Mouse (Mus musculus) midbrain, embryonic 16.5 days (tissue): Measurements from ENCODE around the gene Gm28729. TPM values are rescaled to one million over a fixed set of nuclear protein-coding genes. Genes with fewer than 3 reads are reported as not detected.

ENCODE experiments used
- ATAC-seq: fragments of 200-750 bp; cut with Nextera tagmentation; 2 replicates; pipeline ENCODE4 v1.8.0; 2017; ENCODE audit warnings: moderate TSS enrichment
- H3K27ac ChIP-seq: fragments of 300-500 bp; sonication (generic); 2 replicates; pipeline ENCODE4 v1.5.1; 2014; ENCODE audit warnings: mild to moderate bottlenecking, low read length, mixed read lengths
- H3K27me3 ChIP-seq: fragments of 300-500 bp; sonication (generic); 2 replicates; pipeline ENCODE4 v1.6.1; 2014; ENCODE audit warnings: low read depth, low read length, mixed read lengths; ENCODE audit not compliant: control insufficient read depth, insufficient read depth
- H3K36me3 ChIP-seq: fragments of 300-500 bp; sonication (generic); 2 replicates; pipeline ENCODE4 v1.6.1; 2014; ENCODE audit warnings: mild to moderate bottlenecking, low read length, moderate library complexity, mixed read lengths; ENCODE audit not compliant: control insufficient read depth, insufficient read depth
- H3K4me1 ChIP-seq: fragments of 300-500 bp; sonication (generic); 2 replicates; pipeline ENCODE4 v1.6.1; 2014; ENCODE audit warnings: mild to moderate bottlenecking, low read length, mixed read lengths; ENCODE audit not compliant: control insufficient read depth, insufficient read depth
- H3K4me2 ChIP-seq: fragments of 300-500 bp; sonication (generic); 2 replicates; pipeline ENCODE4 v1.6.1; 2014; ENCODE audit warnings: mild to moderate bottlenecking, low read length, mixed read lengths
- H3K4me3 ChIP-seq: fragments of 300-500 bp; sonication (generic); 2 replicates; pipeline ENCODE4 v1.5.1; 2014; ENCODE audit warnings: low read depth, mild to moderate bottlenecking, low read length, moderate library complexity, mixed read lengths
- H3K9ac ChIP-seq: fragments of 300-500 bp; sonication (generic); 2 replicates; pipeline ENCODE4 v1.6.1; 2014; ENCODE audit warnings: low read depth, low read length, mixed read lengths
- H3K9me3 ChIP-seq: fragments of 300-500 bp; sonication (generic); replicated peaks from 2 replicates; pipeline ENCODE4 v1.6.1; 2014; ENCODE audit warnings: mild to moderate bottlenecking, low read length, mixed read lengths; ENCODE audit not compliant: control insufficient read depth, poor library complexity, severe bottlenecking
- WGBS: fragments of 180-500 bp; shearing (Covaris S2); extraction: QIAGEN DNeasy Blood & Tissue Kit; methylation state at CpG from one replicate; pipeline ENCODE4 v1.1.7; 2014; 5-methylcytosine and 5-hydroxymethylcytosine counted together
- polyA plus RNA-seq: library from polyadenylated mRNA; unstranded; fragments of >200 nt; fragmentation: Nextera tagmentation; extraction: Ambion mirVana; gene quantifications from 2 replicates; pipeline ENCODE4 v1.2.1, GENCODE M21; 2015

The Gm28729 gene
- polyA plus RNA-seq, 1 experiment from 2014 or later: 0.48 TPM

DNA sequence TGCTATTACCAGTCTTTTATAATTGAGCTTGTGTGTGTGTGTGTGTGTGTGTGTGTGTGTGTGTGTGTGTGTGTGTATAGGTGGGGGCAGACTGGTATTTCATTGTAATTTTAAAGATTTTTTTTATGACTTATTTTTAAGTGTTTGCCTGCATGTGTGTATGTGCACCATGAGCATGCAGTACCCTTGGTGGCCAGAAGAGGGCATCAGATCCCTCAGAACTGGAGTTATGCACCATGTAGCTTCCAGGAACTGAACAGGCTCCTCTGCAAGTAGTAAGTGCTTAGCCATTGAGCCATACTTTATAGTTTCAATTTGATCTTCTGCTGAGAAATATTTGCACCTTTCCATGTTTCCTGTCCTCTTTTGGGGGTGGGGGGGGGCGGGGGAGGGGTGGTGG is 63.5 kb downstream of the Gm28729 start:
- Histone ChIP-seq H3K9ac (no peak overlapping the region), H3K4me1 (no peaks in the 10 kb centered on the region; the same call in 1 of the 2 replicates), H3K27ac (no peak overlapping the region), H3K9me3 (0 out of 2 replicates have a peak, but pooled peaks cover 7% of the 10 kb centered on the region), H3K4me3 (no peak overlapping the region), H3K36me3 (no peaks in the 10 kb centered on the region), H3K4me2 (no peak overlapping the region), H3K27me3 (no peaks in the 10 kb centered on the region)
- 31% methylated on average over 1 of the region's 1 CpGs for WGBS
- ATAC-seq: no peak

GRCm38 (mm10) chr9:96460117-96460865 is 64.8 kb downstream of the Gm28729 start:
- no peaks in the 10 kb centered on the region for H3K27me3 ChIP-seq
- no peaks in the 10 kb centered on the region; the same call in 1 of the 2 replicates for H3K4me1 ChIP-seq
- H3K36me3 ChIP-seq: no peaks in the 10 kb centered on the region
- no peak overlapping the region for H3K4me2 ChIP-seq
- 0 out of 2 replicates have a peak, but pooled peaks cover 7% of the 10 kb centered on the region for H3K9me3 ChIP-seq
- no peak overlapping the region for H3K9ac ChIP-seq
- peak overlapping the region; percentile 63 for H3K27ac ChIP-seq
- ATAC-seq: peak; percentile 70
- WGBS: 34% methylated on average over 10 of the region's 10 CpGs
- no peak overlapping the region for H3K4me3 ChIP-seq

- Histone ChIP-seq H3K27ac (no peak overlapping the region), H3K4me1 (no peaks in the 10 kb centered on the region; the same call in 1 of the 2 replicates), H3K9me3 (no peaks in the 10 kb centered on the region), H3K9ac (no peak overlapping the region), H3K36me3 (no peaks in the 10 kb centered on the region), H3K4me3 (no peak overlapping the region), H3K27me3 (no peaks in the 10 kb centered on the region), H3K4me2 (no peak overlapping the region)
- ATAC-seq: no peak
- 41% methylated on average over 8 of the region's 8 CpGs for WGBS
These were observed 69.4 kb downstream of the Gm28729 start for GRCm38 (mm10) chr9:96455618-96456017.

DNA sequence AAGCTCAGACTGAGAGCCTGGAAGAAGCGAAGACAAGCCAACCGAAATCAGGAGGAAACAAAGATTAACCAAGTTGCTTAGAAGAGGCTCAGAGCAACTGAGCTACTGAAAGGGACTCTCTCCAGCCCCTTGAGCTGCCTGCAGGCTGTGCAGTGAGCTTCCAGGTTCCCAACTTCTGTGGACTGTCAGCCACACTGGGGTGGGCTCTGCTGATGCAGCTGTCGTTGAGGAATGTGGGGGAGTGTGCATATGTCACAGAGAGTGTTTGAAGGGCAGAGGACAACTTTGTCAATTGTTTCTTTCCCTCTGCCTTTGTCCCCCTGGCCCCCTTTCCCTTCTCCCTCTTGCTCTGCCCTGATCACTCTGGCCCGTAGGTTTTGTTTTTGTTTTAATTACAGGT is 72.1 kb downstream of the Gm28729 start:
- Histone ChIP-seq H3K9ac (no peak overlapping the region), H3K9me3 (no peaks in the 10 kb centered on the region), H3K4me1 (no peaks in the 10 kb centered on the region), H3K27me3 (no peaks in the 10 kb centered on the region), H3K27ac (no peak overlapping the region), H3K36me3 (no peaks in the 10 kb centered on the region), H3K4me3 (no peak overlapping the region), H3K4me2 (no peak overlapping the region)
- 75% methylated on average over 4 of the region's 4 CpGs for WGBS
- no peak for ATAC-seq

DNA sequence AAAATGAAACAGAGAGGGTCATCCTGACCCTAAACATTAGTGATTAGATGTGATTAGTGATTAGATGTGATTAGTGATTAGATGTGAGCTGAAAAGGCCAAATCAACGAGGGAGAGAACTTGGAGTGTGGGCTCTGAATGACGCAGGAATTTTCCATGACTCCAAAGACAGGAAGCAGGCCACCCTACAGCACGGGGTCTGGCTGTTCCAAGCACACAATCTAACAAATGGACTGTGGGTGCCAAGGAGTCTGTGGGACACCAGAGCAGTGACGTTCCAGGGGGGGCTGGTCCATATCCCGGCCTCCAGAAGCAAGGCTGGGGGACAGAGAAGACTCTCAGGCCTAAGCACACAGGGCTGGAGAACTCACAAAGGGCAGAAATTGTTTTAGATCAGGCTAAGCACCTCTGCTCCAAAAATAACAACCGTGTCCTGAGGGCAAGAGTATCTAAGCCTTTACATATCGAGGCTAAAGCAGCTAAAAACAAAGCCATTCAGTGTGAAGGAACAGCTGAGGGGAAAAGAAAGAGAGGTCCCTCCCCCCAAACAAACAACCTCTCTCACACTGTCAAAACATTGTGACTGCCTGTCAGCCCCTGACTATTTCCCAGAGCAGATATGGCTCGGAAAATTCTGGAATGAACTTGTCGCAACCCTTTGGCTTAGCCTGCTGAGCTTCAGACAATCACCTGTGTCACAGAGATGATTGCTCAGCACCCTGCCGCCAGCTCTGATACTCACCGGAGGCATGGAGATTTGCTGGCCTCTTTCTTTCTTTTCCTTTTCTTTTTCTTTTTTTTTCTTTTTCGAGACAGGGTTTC is 74.0 kb downstream of the Gm28729 start:
- 67% methylated on average over 12 of the region's 12 CpGs for WGBS
- H3K4me3 ChIP-seq: no peak overlapping the region

DNA sequence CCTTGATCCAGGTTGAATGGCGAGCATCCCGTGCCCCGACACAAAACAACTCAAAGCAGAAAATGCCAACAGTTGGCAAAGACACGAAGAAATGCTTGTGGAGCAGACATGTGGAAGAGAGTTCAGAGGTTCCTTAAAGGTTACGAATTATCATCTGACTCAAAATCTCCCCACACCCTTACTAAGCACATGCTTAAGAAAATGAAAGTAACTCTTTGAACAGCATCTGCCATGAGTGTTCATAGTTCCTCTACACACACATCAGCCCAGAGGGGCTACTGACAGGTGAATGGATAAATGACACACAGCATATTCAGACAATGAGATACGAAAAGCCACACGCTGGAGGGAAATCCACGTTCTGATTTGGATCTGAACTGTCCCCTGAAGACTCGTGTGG is 75.5 kb downstream of the Gm28729 start:
- Histone ChIP-seq H3K4me3 (no peak overlapping the region), H3K4me2 (no peak overlapping the region), H3K4me1 (no peaks in the 10 kb centered on the region), H3K36me3 (no peaks in the 10 kb centered on the region), H3K27ac (no peak overlapping the region), H3K9me3 (no peaks in the 10 kb centered on the region), H3K27me3 (no peaks in the 10 kb centered on the region), H3K9ac (no peak overlapping the region)
- ATAC-seq: no peak
- 90% methylated on average over 9 of the region's 9 CpGs for WGBS

More for the DNA sequence above, 74.0 kb downstream of the Gm28729 start:
- no peaks in the 10 kb centered on the region for H3K36me3 ChIP-seq
- no peak overlapping the region for H3K27ac ChIP-seq
- no peak for ATAC-seq
- no peak overlapping the region for H3K9ac ChIP-seq
- no peak overlapping the region for H3K4me2 ChIP-seq
- H3K27me3 ChIP-seq: no peaks in the 10 kb centered on the region
- no peaks in the 10 kb centered on the region for H3K9me3 ChIP-seq
- no peaks in the 10 kb centered on the region for H3K4me1 ChIP-seq

DNA sequence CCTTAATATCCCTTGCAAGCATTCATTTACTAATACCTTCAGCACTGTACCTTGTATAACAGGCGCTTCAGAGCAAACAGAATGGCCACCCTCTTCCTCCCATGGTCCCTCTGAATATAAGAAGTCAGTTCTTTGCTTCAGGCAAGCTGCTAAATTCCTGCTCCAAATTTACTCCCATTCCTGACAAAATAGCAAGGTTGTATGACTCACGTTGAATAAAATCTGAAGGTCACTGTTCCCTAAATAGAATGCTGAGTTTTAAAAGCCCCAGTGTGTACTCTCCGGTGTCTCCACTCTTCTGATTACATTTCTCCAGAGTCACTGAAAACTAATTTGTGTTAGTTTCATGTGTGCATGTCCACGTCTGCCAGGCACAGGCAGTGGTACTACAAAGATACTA is 79.7 kb downstream of the Gm28729 start:
- Histone ChIP-seq H3K27me3 (no peaks in the 10 kb centered on the region), H3K9ac (no peak overlapping the region), H3K4me3 (no peak overlapping the region), H3K4me1 (no peaks in the 10 kb centered on the region), H3K9me3 (no peaks in the 10 kb centered on the region), H3K36me3 (no peaks in the 10 kb centered on the region), H3K27ac (no peak overlapping the region), H3K4me2 (no peak overlapping the region)
- 79% methylated on average over 4 of the region's 4 CpGs for WGBS
- ATAC-seq: no peak

- ATAC-seq: no peak
- no peak overlapping the region for H3K27ac ChIP-seq
- peaks cover 11% of the 10 kb centered on the region for H3K4me1 ChIP-seq
- H3K36me3 ChIP-seq: no peaks in the 10 kb centered on the region
- WGBS: 10% methylated on average over 10 of the region's 10 CpGs
- no peaks in the 10 kb centered on the region for H3K9me3 ChIP-seq
- no peaks in the 10 kb centered on the region for H3K27me3 ChIP-seq
- no peak overlapping the region for H3K9ac ChIP-seq
- no peak overlapping the region for H3K4me3 ChIP-seq
- no peak overlapping the region for H3K4me2 ChIP-seq
These were observed 83.0 kb downstream of the Gm28729 start for GRCm38 (mm10) chr9:96442081-96442480.
